Mouse (Mus musculus) MN1 (cell line): ENCODE data around the gene Larp1b.
A peak's percentile ranks its signal among the peaks of the same experiment; 100 is the strongest.

Experiments
- DNase-seq: peaks from one replicate; pipeline ENCODE4 v3.0.0-alpha.2; 2016; ENCODE audit warnings: low spot score

Larp1b gene

GRCm38 (mm10) chr3:41082885-41083789 is 133.5 kb downstream of the Larp1b start, which contains the start of gene Pgrmc2:
Pgrmc2 (minus strand) TSS chr3:41083046.
- DNase-seq: peak; percentile 99

GRCm38 (mm10) chr3:41083790-41084112 is 134.1 kb downstream of the Larp1b start:
- no peak for DNase-seq

GRCm38 (mm10) chr3:41084421-41084820 is 134.8 kb downstream of the Larp1b start:
- peak; percentile 31 for DNase-seq

GRCm38 (mm10) chr3:41087071-41087470 is 137.4 kb downstream of the Larp1b start:
- DNase-seq: no peak
